Mouse (Mus musculus) ovary, postnatal 10 days (tissue): ENCODE results near the gene Tbcb.
"Not testable (repeated sequence)": the region's sequence is repeated elsewhere in the genome, so short reads cannot be mapped to it uniquely, and the experiment has no call there.

Experiments used
- DNase-seq: peaks from one replicate; pipeline ENCODE4 v3.0.0; 2022; ENCODE audit warnings: low spot score

Gene Tbcb

GRCm38 (mm10) chr7:30222205-30222604 lies 9.9 kb downstream of the Tbcb start:
- no peak for DNase-seq

- DNase-seq, result no peak
Measured at GRCm38 (mm10) chr7:30221433-30221832, 10.6 kb downstream of the Tbcb start.

DNA sequence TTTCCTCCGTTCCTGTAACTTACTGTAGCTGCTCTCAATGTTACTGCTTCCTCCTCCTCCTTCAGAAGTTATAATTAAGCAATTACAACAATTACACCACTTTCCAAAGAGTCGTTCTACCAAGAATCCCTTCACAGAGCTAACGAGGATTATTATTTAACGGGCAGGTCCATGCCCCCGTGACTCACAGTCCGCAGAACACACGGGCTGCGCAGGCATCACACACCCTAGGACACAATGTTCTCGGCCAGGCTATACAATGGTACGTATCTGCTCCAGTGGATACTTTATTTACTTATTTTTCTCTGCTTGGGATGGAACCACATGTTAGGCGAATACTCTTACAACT lies 12.1 kb downstream of the Tbcb start:
- DNase-seq, result no peak

DNA sequence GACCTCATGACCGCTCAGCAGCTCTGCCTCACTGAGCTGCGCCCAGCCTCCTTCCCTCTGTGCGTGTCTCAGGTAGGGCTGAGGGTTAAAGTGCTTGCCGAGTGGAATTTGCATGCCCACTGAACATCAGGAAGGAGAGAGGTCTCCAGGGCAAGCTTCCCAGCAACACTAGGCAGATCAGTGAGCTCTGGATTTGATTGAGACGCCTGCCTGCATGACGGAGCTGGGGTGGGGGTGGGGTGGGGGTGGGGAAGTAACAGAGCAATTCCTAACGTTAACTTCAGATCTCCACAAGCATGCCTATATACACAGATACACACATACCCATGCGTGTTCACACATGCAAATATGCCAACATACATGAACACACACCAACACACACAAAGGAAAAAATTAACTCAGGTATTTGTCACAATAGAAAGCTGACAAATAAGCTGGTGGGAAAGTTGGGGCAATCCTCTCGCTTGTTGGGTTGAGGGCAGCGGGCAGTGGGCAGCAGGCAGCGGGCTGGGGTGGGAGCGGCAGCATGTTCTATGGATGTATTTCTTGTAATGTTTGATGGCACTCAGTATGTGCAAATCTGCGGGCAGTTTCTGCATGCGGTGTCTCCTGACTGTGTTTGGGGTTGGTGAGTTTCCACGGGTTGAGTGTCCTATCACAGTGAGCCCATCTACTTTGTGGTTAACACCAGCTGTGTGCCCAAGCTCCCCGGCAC lies 12.6 kb downstream of the Tbcb start:
- no peak for DNase-seq

- no peak for DNase-seq
Measured at GRCm38 (mm10) chr7:30217277-30217676, 14.8 kb downstream of the Tbcb start.

GRCm38 (mm10) chr7:30216723-30217151 lies 15.3 kb downstream of the Tbcb start:
- peak; percentile 35 for DNase-seq

DNA sequence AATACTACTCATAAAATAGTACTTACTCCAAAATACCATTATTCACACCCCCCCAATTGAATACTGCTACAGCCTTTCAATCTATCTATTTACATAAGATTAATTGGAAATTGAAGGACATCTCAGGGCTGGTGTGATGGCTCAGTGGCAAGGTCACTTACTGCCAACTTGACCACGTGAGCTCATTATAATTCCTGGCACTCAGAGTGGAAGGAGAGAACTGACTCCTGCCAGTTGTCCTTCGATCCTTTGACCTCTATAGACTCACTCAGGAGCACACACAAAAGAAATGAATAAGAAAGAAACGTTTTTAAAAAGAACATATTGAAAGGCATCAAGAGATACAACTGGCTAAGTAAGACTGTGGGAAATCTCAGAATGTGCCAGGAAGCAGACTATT lies 16.2 kb downstream of the Tbcb start:
- no peak for DNase-seq

DNA sequence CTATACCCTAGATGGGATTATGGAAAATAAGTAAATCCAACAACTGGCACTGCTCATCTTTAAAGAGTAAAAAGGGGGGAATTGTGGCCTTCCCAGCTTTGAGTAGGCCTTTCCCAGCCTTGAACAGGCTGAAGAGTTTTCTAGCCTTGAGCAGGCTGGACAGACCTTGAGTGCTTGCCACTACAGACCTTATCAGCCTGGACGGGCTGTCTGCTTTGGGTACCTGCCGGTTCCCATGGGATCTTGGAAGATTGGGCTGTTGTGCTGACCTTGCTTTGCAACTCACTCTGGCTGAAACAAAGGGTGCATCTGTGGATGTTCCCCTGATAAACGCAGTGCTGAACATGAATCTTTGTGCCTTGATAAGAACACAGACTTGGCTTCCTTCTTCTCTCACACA lies 18.2 kb downstream of the Tbcb start:
- no peak for DNase-seq

DNA sequence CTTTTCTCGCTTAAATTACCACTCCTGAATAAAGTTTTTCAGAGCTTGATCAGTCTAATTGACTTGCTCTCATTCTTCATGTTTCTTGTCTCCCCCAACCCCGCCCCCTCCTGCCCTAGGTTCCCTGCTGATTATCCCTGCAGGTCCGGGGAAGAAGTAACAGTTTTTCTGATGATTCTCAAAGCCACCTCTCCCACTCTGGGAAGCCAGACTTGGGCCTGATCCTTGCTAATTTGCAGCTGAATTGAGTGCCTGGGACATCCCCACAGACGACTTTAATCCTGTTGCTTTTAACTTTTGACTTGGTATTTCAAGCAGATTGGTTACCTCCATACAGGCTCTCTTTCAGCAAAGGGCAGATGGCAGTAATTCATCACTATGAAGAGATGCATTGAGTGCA lies 21.0 kb downstream of the Tbcb start:
- no peak for DNase-seq

GRCm38 (mm10) chr7:30206364-30206763 lies 25.7 kb downstream of the Tbcb start:
- not testable (repeated sequence) for DNase-seq

DNA sequence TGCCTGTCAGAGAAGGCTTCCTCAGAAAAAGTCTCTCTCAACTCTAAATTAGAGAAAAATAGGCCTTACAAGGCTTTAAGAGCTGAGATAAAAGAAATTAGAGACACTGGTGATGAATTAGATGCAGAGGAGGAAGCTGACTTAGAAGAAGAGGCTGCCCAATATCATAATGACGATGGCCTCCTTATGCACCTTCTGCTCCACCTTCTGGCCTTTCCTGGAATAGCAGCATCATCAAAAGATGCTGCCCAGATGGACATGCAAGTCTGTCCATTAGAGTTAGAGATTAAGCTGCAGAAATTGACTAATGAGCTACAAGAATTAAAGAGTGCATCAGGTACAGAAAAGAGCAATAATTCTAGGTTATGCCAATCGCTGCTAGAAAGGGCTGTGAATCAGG lies 26.7 kb downstream of the Tbcb start:
- DNase-seq, result no peak

GRCm38 (mm10) chr7:30204380-30204779 lies 27.7 kb downstream of the Tbcb start:
- DNase-seq, result no peak

GRCm38 (mm10) chr7:30202895-30203690 lies 29.0 kb downstream of the Tbcb start:
- no peak for DNase-seq

DNA sequence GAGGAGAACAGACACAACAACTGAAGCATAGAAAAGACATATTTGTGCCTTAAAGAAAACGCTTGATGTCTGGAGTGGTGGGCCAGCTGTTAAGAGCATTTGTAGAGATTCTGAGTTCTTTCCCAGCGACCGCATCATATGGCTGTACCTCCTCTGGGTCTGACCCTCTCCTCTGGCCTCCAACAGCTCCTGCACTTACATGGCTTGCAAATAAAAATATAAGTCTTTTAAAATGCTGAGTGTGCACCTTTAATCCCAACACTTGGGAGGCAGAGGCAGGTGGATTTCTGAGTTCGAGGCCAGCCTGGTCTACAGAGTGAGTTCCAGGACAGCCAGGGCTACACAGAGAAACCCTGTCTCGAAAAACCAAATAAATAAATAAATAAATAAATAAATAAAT lies 31.4 kb downstream of the Tbcb start:
- not testable (repeated sequence) for DNase-seq

GRCm38 (mm10) chr7:30200200-30200599 lies 31.9 kb downstream of the Tbcb start:
- no peak for DNase-seq

GRCm38 (mm10) chr7:30199498-30200139 lies 32.5 kb downstream of the Tbcb start:
- DNase-seq, result no peak

GRCm38 (mm10) chr7:30198481-30198971 lies 33.5 kb downstream of the Tbcb start, which contains the start of gene Capns1:
TSS of gene Capns1 (minus strand) at chr7:30198811.
- DNase-seq, result no peak

DNA sequence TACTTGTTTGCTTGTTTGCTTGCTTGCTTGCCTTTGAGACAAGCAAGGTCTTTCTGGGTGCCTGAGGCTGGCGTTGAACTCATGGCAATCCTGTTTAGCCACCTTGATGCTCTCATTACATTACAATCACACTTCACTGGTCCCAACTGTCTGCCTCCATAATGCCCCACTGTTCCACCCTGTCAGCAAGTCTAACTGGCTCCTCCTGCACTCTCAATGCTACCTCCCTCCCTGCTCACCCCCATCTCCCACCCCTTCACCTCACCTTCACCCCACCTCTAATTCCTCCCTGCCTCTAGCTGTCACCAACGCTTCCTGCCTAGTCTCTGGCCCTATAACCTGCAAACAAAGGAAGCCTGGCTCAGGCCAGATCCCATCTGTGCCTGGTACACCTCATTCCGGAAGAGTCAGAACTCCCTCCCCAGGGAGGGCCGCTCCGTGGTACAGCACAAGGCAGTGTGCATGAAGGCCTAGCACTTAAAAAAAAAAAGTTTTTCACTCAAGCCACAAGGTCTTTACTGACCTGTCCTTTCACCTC lies 34.4 kb downstream of the Tbcb start:
- DNase-seq, result no peak

DNA sequence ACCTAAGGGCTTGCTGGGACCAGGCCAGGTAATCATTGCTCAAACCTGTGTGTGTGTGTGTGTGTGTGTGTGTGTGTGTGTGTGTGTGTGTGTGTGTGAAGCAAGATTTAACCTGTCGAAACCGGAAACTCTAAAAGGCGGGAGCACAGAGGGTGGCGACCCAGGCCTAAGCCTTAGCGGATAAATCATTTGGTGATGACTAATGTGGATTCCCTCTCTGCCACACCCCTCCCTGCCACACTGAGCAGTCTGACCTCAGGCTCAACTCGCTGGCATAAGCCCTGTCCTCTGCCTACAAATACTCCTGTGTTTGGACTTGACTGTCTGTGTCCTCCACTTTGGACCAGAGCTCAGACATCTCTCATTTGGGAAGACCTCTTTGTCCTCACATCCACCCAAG lies 35.9 kb downstream of the Tbcb start:
- no peak for DNase-seq

GRCm38 (mm10) chr7:30195461-30195860 lies 36.6 kb downstream of the Tbcb start:
- DNase-seq, result no peak

DNA sequence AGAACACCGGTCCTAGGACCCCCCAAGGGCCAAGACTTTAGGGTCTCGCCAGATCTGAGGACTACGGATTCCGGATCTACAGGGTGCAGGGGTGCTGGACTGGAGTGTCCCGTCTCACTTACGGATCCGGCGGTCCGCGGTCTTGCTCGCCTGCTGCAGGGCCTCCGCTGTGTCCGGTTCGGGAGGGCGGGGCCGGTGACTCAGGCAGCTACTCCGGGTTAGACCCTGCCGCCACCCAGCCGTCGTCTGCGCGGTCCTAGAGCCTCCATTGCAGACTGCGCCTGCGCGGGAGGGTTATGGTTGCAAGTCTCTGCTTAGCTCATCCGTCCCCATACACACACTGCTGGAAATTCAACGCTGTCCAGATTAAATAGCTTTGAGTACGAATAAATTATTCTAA lies 37.2 kb downstream of the Tbcb start:
- DNase-seq, result peak; percentile 80

DNA sequence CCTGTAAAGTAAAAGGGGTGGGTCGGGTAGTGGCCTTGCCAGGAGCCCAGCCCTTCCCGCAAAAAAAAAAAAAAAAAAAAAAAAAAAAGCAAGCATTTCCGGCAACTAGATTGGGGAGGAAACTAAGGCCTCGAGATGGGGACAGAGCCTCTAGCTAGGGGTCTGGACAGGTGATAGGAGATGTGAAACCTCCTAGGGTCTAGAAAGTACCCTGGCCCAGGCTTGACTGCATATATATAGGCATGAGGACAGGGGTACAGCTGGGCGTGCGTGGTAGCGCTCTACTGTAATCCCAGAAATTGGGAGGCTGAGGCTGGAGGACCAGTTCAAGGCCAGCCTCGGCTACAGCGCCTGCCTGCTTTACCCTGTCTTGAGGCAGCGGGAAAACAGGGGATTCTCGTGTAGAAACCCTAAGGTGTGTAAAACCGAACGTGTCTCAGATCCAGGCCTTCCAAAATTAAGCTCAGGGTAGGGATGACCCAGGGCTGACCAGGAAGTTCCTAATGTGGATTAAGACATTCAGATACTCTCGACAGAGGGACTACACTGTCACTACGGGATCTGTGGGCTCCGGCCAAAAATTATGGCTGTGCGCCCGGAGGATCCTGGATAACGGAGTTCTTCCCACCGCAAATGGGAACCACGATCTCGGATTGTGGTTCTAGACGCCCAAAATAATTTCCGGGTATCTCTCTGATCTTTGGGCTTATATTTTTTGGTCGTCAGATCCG lies 37.8 kb downstream of the Tbcb start:
- peak; percentile 31 for DNase-seq
